Mouse (Mus musculus): Measurements from ENCODE around the gene Timm13. TPM values are rescaled to one million over a fixed set of nuclear protein-coding genes. Genes with fewer than 3 reads are reported as not detected.
A peak's percentile ranks its signal among the peaks of the same experiment; 100 is the strongest.

Gene Timm13
- polyA plus RNA-seq, 1 experiment from 2014 or later: 398 TPM

GRCm38 (mm10) chr10:80940988-80941347 is 40.2 kb upstream of the Timm13 start:
- H3K4me3 ChIP-seq (ENCODE audit: low read depth, low read length): no peak overlapping the region
- ATAC-seq (no peak), DNase-seq (ENCODE audit: low spot score) (no peak)
- H3K27me3 ChIP-seq (replicated peaks; ENCODE audit: control insufficient read depth, insufficient read depth, low read length): peaks cover 5% of the 10 kb centered on the region
- no peaks in the 10 kb centered on the region for H3K36me3 ChIP-seq (ENCODE audit: control insufficient read depth, insufficient read depth, low read length)
- H3K4me1 ChIP-seq (ENCODE audit: control insufficient read depth, insufficient read depth, low read length): peaks cover 21% of the 10 kb centered on the region
- H3K9ac ChIP-seq (ENCODE audit: low read length): no peak overlapping the region
- H3K9me3 ChIP-seq (replicated peaks; ENCODE audit: control insufficient read depth, low read length): no peaks in the 10 kb centered on the region
- WGBS: 66% methylated on average over 2 of the region's 2 CpGs
- H3K27ac ChIP-seq (ENCODE audit: low read depth, low read length): no peak overlapping the region
- no peak overlapping the region for H3K4me2 ChIP-seq (ENCODE audit: low read length)

DNA sequence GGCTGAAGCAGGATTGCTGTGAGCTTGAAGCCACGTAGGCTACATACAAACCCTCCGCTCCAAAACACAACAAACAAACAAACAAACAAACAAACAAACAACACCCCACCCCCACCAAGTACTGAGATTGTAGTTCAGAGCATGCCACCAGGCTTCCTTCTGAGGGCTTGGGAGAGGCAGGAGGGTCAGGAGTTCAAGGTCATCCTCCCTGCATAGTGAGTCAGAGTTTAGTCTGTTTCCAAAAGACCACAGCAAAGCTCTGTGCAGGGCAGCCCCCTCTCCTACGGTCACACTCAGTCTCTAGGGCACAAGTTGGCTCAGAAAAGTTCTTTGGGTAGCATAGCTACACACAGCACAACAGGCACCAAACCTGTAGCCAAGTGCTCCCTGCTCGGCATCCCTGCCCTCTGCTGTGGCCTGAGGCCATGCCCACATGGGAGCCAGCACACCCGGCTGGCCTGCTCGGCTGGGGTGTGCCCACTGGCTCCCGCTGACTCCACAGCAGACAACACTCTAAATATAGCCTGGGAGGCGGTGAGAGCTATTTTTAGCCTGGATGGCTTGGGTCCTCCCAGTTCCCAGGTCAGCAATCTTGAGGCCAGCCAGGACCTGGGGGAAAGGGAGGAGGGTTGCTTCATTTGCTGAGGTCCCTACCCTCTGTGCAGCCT is 39.7 kb upstream of the Timm13 start:
- peak overlapping the region; percentile 70 for H3K4me2 ChIP-seq (ENCODE audit: low read length)
- DNase-seq (ENCODE audit: low spot score): no peak
- peak overlapping the region; percentile 54 for H3K9ac ChIP-seq (ENCODE audit: low read length)
- no peak for ATAC-seq
- peak overlapping the region; percentile 36; the same call in 1 of the 2 replicates for H3K4me3 ChIP-seq (ENCODE audit: low read depth, low read length)
- H3K27ac ChIP-seq (ENCODE audit: low read depth, low read length): no peak overlapping the region
- H3K9me3 ChIP-seq (replicated peaks; ENCODE audit: control insufficient read depth, low read length): no peaks in the 10 kb centered on the region
- no peaks in the 10 kb centered on the region for H3K36me3 ChIP-seq (ENCODE audit: control insufficient read depth, insufficient read depth, low read length)
- peaks cover 5% of the 10 kb centered on the region for H3K27me3 ChIP-seq (replicated peaks; ENCODE audit: control insufficient read depth, insufficient read depth, low read length)
- 60% methylated on average over 8 of the region's 8 CpGs for WGBS
- peaks cover 26% of the 10 kb centered on the region for H3K4me1 ChIP-seq (ENCODE audit: control insufficient read depth, insufficient read depth, low read length)

DNA sequence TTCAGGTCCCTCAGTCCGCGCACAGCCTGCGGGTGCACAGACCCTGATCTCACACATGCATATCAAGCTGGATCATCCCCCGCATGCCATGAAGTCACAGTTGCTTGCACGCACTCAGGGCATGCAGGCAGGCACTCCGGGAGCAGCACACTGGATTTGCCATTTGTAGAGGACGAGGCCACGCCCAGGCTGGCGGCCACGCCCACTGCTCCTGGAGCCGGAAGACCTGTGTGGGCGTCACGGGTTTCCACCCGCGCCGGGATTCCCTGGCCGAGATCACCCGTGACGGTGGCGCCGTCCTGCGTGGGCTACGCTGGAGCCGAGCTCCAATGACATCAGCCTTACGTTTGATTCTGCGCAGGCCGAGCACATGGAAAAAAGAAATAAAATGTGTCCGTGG is 38.9 kb upstream of the Timm13 start:
- ATAC-seq (peak; percentile 72), DNase-seq (ENCODE audit: low spot score) (peak; percentile 86)
- H3K4me2 ChIP-seq (ENCODE audit: low read length): peak overlapping the region; percentile 70
- H3K4me1 ChIP-seq (ENCODE audit: control insufficient read depth, insufficient read depth, low read length): peaks cover 29% of the 10 kb centered on the region
- H3K27me3 ChIP-seq (replicated peaks; ENCODE audit: control insufficient read depth, insufficient read depth, low read length): peaks cover 6% of the 10 kb centered on the region
- no peaks in the 10 kb centered on the region for H3K36me3 ChIP-seq (ENCODE audit: control insufficient read depth, insufficient read depth, low read length)
- peak overlapping the region; percentile 36 for H3K4me3 ChIP-seq (ENCODE audit: low read depth, low read length)
- 0 out of 2 replicates have a peak overlapping the region, but pooled peaks have one; percentile 30 for H3K27ac ChIP-seq (ENCODE audit: low read depth, low read length)
- 5% methylated on average over 28 of the region's 28 CpGs for WGBS
- H3K9me3 ChIP-seq (replicated peaks; ENCODE audit: control insufficient read depth, low read length): no peaks in the 10 kb centered on the region
- peak overlapping the region; percentile 54 for H3K9ac ChIP-seq (ENCODE audit: low read length)

DNA sequence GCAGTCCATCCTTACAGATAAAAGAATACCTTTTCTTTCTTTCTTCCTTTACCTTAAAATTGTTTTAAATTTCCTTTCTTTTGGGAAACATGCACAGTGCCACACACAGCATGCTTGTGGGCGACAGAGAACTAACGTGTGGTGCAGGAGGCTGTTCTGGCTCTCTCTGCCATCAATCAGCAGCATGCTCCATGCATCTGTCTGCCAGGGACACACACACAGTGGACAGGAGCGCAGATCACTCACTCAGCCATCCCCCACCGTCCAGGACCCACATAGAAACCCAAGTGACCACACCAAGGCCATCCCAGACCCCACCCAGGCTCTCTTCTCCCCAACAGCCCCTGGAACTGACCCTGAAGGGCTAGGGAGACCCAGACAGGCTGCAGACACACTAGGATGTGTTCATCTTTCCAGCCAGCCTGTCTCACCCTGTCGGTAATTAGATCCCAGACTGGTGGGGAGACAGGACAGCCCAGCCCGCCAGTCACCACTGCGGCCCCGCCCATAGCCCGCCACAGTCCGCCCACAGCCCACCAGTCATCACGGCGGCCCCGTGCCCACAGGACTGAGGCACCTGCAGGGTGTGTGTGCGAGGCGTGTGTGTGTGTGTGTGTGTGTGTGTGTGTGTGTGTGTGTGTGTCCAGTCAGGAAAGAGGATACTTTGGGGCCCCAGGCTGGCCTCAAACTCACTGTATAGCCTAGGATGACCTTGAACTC is 38.2 kb upstream of the Timm13 start:
- Histone ChIP-seq H3K4me3 (ENCODE audit: low read depth, low read length) (peak overlapping the region; percentile 36), H3K4me1 (ENCODE audit: control insufficient read depth, insufficient read depth, low read length) (peaks cover 30% of the 10 kb centered on the region), H3K36me3 (ENCODE audit: control insufficient read depth, insufficient read depth, low read length) (no peaks in the 10 kb centered on the region), H3K9me3 (replicated peaks; ENCODE audit: control insufficient read depth, low read length) (no peaks in the 10 kb centered on the region), H3K27ac (ENCODE audit: low read depth, low read length) (peak overlapping the region; percentile 30; the same call in 1 of the 2 replicates), H3K27me3 (replicated peaks; ENCODE audit: control insufficient read depth, insufficient read depth, low read length) (peaks cover 13% of the 10 kb centered on the region), H3K4me2 (ENCODE audit: low read length) (peak overlapping the region; percentile 70), H3K9ac (ENCODE audit: low read length) (peak overlapping the region; percentile 54; the same call in 1 of the 2 replicates)
- no peak for DNase-seq (ENCODE audit: low spot score)
- WGBS: 9% methylated on average over 15 of the region's 15 CpGs
- ATAC-seq: peak; percentile 49

DNA sequence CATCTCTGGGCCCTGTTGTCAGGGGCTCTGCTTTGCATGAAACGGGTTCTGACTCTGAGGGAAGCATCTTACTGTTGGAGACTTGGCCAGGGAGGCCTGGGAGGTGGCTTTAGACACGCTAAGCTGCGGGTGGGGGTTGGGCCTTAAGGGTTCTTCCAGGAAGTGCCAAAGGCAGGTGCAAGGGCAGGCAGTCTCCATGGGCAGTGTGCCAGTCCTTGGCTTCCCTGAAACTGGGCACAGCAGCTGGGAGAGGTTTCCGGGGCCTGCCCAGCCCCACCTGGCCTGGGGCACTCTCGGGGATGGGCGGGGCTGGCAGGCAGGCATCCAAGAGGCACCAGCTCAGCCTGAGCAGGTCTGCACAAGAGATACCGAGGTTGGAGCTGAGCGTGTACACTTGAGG is 36.9 kb upstream of the Timm13 start:
- peak overlapping the region; percentile 15; the same call in 1 of the 2 replicates for H3K27ac ChIP-seq (ENCODE audit: low read depth, low read length)
- ATAC-seq (no peak), DNase-seq (ENCODE audit: low spot score) (peak; percentile 59)
- H3K4me3 ChIP-seq (ENCODE audit: low read depth, low read length): no peak overlapping the region
- no peaks in the 10 kb centered on the region for H3K36me3 ChIP-seq (ENCODE audit: control insufficient read depth, insufficient read depth, low read length)
- H3K9ac ChIP-seq (ENCODE audit: low read length): no peak overlapping the region
- 17% methylated on average over 8 of the region's 8 CpGs for WGBS
- no peaks in the 10 kb centered on the region for H3K9me3 ChIP-seq (replicated peaks; ENCODE audit: control insufficient read depth, low read length)
- H3K4me2 ChIP-seq (ENCODE audit: low read length): no peak overlapping the region
- peaks cover 26% of the 10 kb centered on the region for H3K27me3 ChIP-seq (replicated peaks; ENCODE audit: control insufficient read depth, insufficient read depth, low read length)
- peaks cover 37% of the 10 kb centered on the region for H3K4me1 ChIP-seq (ENCODE audit: control insufficient read depth, insufficient read depth, low read length)

- Histone ChIP-seq H3K36me3 (ENCODE audit: control insufficient read depth, insufficient read depth, low read length) (no peaks in the 10 kb centered on the region), H3K27ac (ENCODE audit: low read depth, low read length) (no peak overlapping the region; the same call in 1 of the 2 replicates), H3K9me3 (replicated peaks; ENCODE audit: control insufficient read depth, low read length) (no peaks in the 10 kb centered on the region), H3K4me3 (ENCODE audit: low read depth, low read length) (no peak overlapping the region), H3K9ac (ENCODE audit: low read length) (no peak overlapping the region), H3K4me1 (ENCODE audit: control insufficient read depth, insufficient read depth, low read length) (peaks cover 44% of the 10 kb centered on the region), H3K27me3 (replicated peaks; ENCODE audit: control insufficient read depth, insufficient read depth, low read length) (peaks cover 34% of the 10 kb centered on the region), H3K4me2 (ENCODE audit: low read length) (peak overlapping the region; percentile 53)
- no peak for DNase-seq (ENCODE audit: low spot score)
- no peak for ATAC-seq
- 11% methylated on average over 6 of the region's 6 CpGs for WGBS
These were observed 36.0 kb upstream of the Timm13 start for GRCm38 (mm10) chr10:80936810-80937164.

- Histone ChIP-seq H3K9me3 (replicated peaks; ENCODE audit: control insufficient read depth, low read length) (no peaks in the 10 kb centered on the region), H3K4me1 (ENCODE audit: control insufficient read depth, insufficient read depth, low read length) (peaks cover 49% of the 10 kb centered on the region), H3K9ac (ENCODE audit: low read length) (peak overlapping the region; percentile 51), H3K36me3 (ENCODE audit: control insufficient read depth, insufficient read depth, low read length) (no peaks in the 10 kb centered on the region), H3K27me3 (replicated peaks; ENCODE audit: control insufficient read depth, insufficient read depth, low read length) (peaks cover 39% of the 10 kb centered on the region), H3K4me2 (ENCODE audit: low read length) (peak overlapping the region; percentile 53), H3K4me3 (ENCODE audit: low read depth, low read length) (peak overlapping the region; percentile 26), H3K27ac (ENCODE audit: low read depth, low read length) (peak overlapping the region; percentile 41; the same call in 1 of the 2 replicates)
- ATAC-seq (peak; percentile 54), DNase-seq (ENCODE audit: low spot score) (peak; percentile 83)
- WGBS: under 1% methylated on average over 37 of the region's 37 CpGs
These were observed 35.5 kb upstream of the Timm13 start for GRCm38 (mm10) chr10:80936135-80936809.

- 0 out of 2 replicates have a peak overlapping the region, but pooled peaks have one; percentile 26 for H3K4me3 ChIP-seq (ENCODE audit: low read depth, low read length)
- ATAC-seq (no peak), DNase-seq (ENCODE audit: low spot score) (peak; percentile 32)
- no peaks in the 10 kb centered on the region for H3K9me3 ChIP-seq (replicated peaks; ENCODE audit: control insufficient read depth, low read length)
- peak overlapping the region; percentile 53 for H3K4me2 ChIP-seq (ENCODE audit: low read length)
- peaks cover 52% of the 10 kb centered on the region for H3K4me1 ChIP-seq (ENCODE audit: control insufficient read depth, insufficient read depth, low read length)
- peaks cover 45% of the 10 kb centered on the region for H3K27me3 ChIP-seq (replicated peaks; ENCODE audit: control insufficient read depth, insufficient read depth, low read length)
- H3K9ac ChIP-seq (ENCODE audit: low read length): peak overlapping the region; percentile 47; the same call in 1 of the 2 replicates
- H3K36me3 ChIP-seq (ENCODE audit: control insufficient read depth, insufficient read depth, low read length): no peaks in the 10 kb centered on the region
- H3K27ac ChIP-seq (ENCODE audit: low read depth, low read length): no peak overlapping the region
- WGBS: 2% methylated on average over 15 of the region's 17 CpGs
These were observed 34.9 kb upstream of the Timm13 start for GRCm38 (mm10) chr10:80935698-80936097.
